In genomic region chr9:44107110-44107509, GRCm38 (mm10) we compare ENCODE assay signal across 8 mouse cellular contexts. TPM values are rescaled to one million over a fixed set of nuclear protein-coding genes. Genes with fewer than 3 reads are reported as not detected.
DNase-seq lines count a peak whose midpoint lies in the region; ATAC-seq and TF ChIP-seq lines count a peak whose summit lies in the region.

TSS of gene C1qtnf5 (plus strand) at chr9:44107245.

- no peak for TF ChIP-seq POLR2A in small intestine, adult 2 months (IDR thresholded peaks at IDR 0.05; ENCODE audit: low read depth, low read length)

- H3K9ac ChIP-seq in hindbrain, embryonic 14.5 days = peak within 1 kb of the TSS; percentile 42; the same call in 1 of the 2 replicates

- no peak for TF ChIP-seq CTCF in small intestine, adult 2 months (IDR thresholded peaks at IDR 0.05; ENCODE audit: extremely low read depth, insufficient read length, insufficient replicate concordance, low read depth, low read length)

- WGBS in hindbrain, embryonic 14.5 days = 34% methylated on average over 8 of the region's 8 CpGs
- WGBS in small intestine, adult 2 months = 70% methylated on average over 8 of the region's 8 CpGs

- H3K4me2 ChIP-seq in hindbrain, embryonic 14.5 days (replicated peaks) = peak within 1 kb of the TSS; percentile 27

- H3K4me1 ChIP-seq in hindbrain, embryonic 14.5 days (replicated peaks; ENCODE audit: control insufficient read depth, insufficient read depth, low read length) = peaks cover 22% of the 10 kb centered on the region
- H3K4me1 ChIP-seq in small intestine, adult 2 months (ENCODE audit: control insufficient read depth, insufficient read depth, insufficient read length, low read length) = peaks cover 5% of the 10 kb centered on the region

- no peaks in the 10 kb centered on the region for H3K27me3 ChIP-seq in hindbrain, embryonic 14.5 days (ENCODE audit: control insufficient read depth, insufficient read depth, low read length)
- H3K27me3 ChIP-seq in small intestine, adult 2 months (ENCODE audit: control insufficient read depth, insufficient read depth, low read length) = no peaks in the 10 kb centered on the region

- peak within 1 kb of the TSS; percentile 34 for H3K27ac ChIP-seq in hindbrain, embryonic 14.5 days
- H3K27ac ChIP-seq in small intestine, adult 2 months (ENCODE audit: insufficient read depth, low read depth, low read length) = peak within 1 kb of the TSS; percentile 71

- no peak within 1 kb of the TSS for H3K4me3 ChIP-seq in hindbrain, embryonic 14.5 days (replicated peaks; ENCODE audit: low read length)
- peak within 1 kb of the TSS; percentile 45 for H3K4me3 ChIP-seq in small intestine, adult 2 months (ENCODE audit: low read depth, low read length)

- H3K36me3 ChIP-seq in hindbrain, embryonic 14.5 days (replicated peaks; ENCODE audit: control insufficient read depth, insufficient read depth) = no peaks in the 10 kb centered on the region
- peaks cover 3% of the 10 kb centered on the region; the same call in 1 of the 2 replicates for H3K36me3 ChIP-seq in small intestine, adult 2 months (ENCODE audit: control insufficient read depth, insufficient read depth, low read length)

- peak; percentile 91 for DNase-seq in 3T3-L1 (ENCODE audit: low read depth, low spot score)
- peak; percentile 78 for DNase-seq in cerebellum, adult 9-11 months
- peak; percentile 92 for DNase-seq in gastrocnemius, postnatal 10 days
- DNase-seq in hindbrain, embryonic 14.5 days (ENCODE audit: low spot score) = no peak
- peak; percentile 44 to 64 for DNase-seq in layer of hippocampus, postnatal 25 days (ENCODE audit: extremely low spot score in 1 of 2, low spot score in 1 of 2)
- peak; percentile 88 for DNase-seq in lung, postnatal 14 days
- no peak for DNase-seq in c-Kit-positive CD71-positive TER-119-positive erythroid progenitor cells, embryonic 14.5 days (ENCODE audit: low spot score)

- H3K9me3 ChIP-seq in hindbrain, embryonic 14.5 days (ENCODE audit: control insufficient read depth, low read length) = no peaks in the 10 kb centered on the region

- ATAC-seq in hindbrain, embryonic 14.5 days (ENCODE audit: low FRiP score) = peak; percentile 76

RNA-seq across cellular contexts. Expression of gene C1qtnf5, which starts in this region (rescaled TPM):
- total RNA-seq in gastrocnemius, postnatal 10 days (2021) = 10 to 100 TPM; 25.9 to 26.0 TPM
- 7.0 and 8.0 TPM in 2 replicates for polyA plus RNA-seq in hindbrain, embryonic 14.5 days (2014; fragmentation: Nextera tagmentation; extraction: Ambion mirVana)
- total RNA-seq in layer of hippocampus, postnatal 25 days (2021) = 10 to 100 TPM; 13.6 to 16.8 TPM
- 6.4 and 7.0 TPM in 2 replicates for polyA plus RNA-seq in small intestine, adult 2 months (2012; rRNA removed)

Comparison
In these comparisons a context has a peak if more than half of its experiments do, and no peak if none do; other contexts are left out.
1. DNase-seq: peak in 3T3-L1 (single experiment), cerebellum, adult 9-11 months (single experiment), gastrocnemius, postnatal 10 days (single experiment), layer of hippocampus, postnatal 25 days (2 of 2) and lung, postnatal 14 days (single experiment); none in hindbrain, embryonic 14.5 days (single experiment) and c-Kit-positive CD71-positive TER-119-positive erythroid progenitor cells, embryonic 14.5 days (single experiment).